Mouse (Mus musculus) hindbrain, postnatal 0 days (tissue): ENCODE measurements around the gene Snx7. TPM values are rescaled to one million over a fixed set of nuclear protein-coding genes. Genes with fewer than 3 reads are reported as not detected.

Experiments
- ATAC-seq: fragments of 200-750 bp; cut with Nextera tagmentation; 2 replicates; pipeline ENCODE4 v1.8.0; 2017; ENCODE audit warnings: mild to moderate bottlenecking, moderate TSS enrichment, moderate library complexity
- DNase-seq: peaks from one replicate; pipeline ENCODE4 v3.0.0-alpha.2; 2015; ENCODE audit warnings: low spot score
- H3K27ac ChIP-seq: fragments of 300-500 bp; sonication (generic); 2 replicates; pipeline ENCODE4 v1.5.1; 2014; ENCODE audit warnings: mild to moderate bottlenecking
- H3K27me3 ChIP-seq: fragments of 300-500 bp; sonication (generic); 2 replicates; pipeline ENCODE4 v1.6.1; 2014; ENCODE audit warnings: low read length, mixed read lengths; ENCODE audit not compliant: insufficient read depth
- H3K36me3 ChIP-seq: fragments of 300-500 bp; sonication (generic); 2 replicates; pipeline ENCODE4 v1.6.1; 2014; ENCODE audit warnings: low read length, mixed read lengths; ENCODE audit not compliant: insufficient read depth
- H3K4me1 ChIP-seq: fragments of 300-500 bp; sonication (generic); 2 replicates; pipeline ENCODE4 v1.6.1; 2014; ENCODE audit warnings: antibody characterized with exemption, low read length, mixed read lengths; ENCODE audit not compliant: insufficient read depth
- H3K4me2 ChIP-seq: fragments of 300-500 bp; sonication (generic); 2 replicates; pipeline ENCODE4 v1.6.1; 2014; ENCODE audit warnings: low read depth, mild to moderate bottlenecking, low read length, moderate library complexity, mixed read lengths
- H3K4me3 ChIP-seq: fragments of 300-500 bp; sonication (generic); 2 replicates; pipeline ENCODE4 v1.5.1; 2014; ENCODE audit warnings: low read length
- H3K9ac ChIP-seq: fragments of 300-500 bp; sonication (generic); replicated peaks from 2 replicates; pipeline ENCODE4 v1.6.1; 2014; ENCODE audit warnings: mild to moderate bottlenecking, low read length, moderate library complexity, mixed read lengths
- H3K9me3 ChIP-seq: fragments of 300-500 bp; sonication (generic); 2 replicates; pipeline ENCODE4 v1.6.1; 2016; ENCODE audit warnings: low read length, mixed read lengths
- CTCF ChIP-seq: IDR thresholded peaks from 2 replicates; pipeline ENCODE4 v1.5.1; 2016; ENCODE audit warnings: antibody characterized with exemption, control low read depth, low read depth
- WGBS: fragments of 180-500 bp; shearing (Covaris S2); extraction: QIAGEN DNeasy Blood & Tissue Kit; methylation state at CpG from one replicate; pipeline ENCODE4 v1.1.7; 2014; 5-methylcytosine and 5-hydroxymethylcytosine counted together
- polyA plus RNA-seq: library from polyadenylated mRNA; unstranded; fragments of >200 nt; fragmentation: Nextera tagmentation; extraction: Ambion mirVana; gene quantifications from 2 replicates; pipeline ENCODE4 v1.2.1, GENCODE M21; 2015
- total RNA-seq: library from RNA; depleted of rRNA; stranded (reverse); fragments of >200 nt; gene quantifications from 2 replicates; pipeline ENCODE4 v1.2.3, GENCODE M21; 2014

The Snx7 gene
- total and polyA plus RNA-seq, 2 experiments from 2014 or later, result 5.8 to 13.4 TPM

- Histone ChIP-seq H3K9me3 (no peaks in the 10 kb centered on the region), H3K4me1 (no peaks in the 10 kb centered on the region), H3K27ac (no peak overlapping the region), H3K9ac (no peak overlapping the region), H3K27me3 (no peaks in the 10 kb centered on the region), H3K4me2 (peak overlapping the region; percentile 74; the same call in 1 of the 2 replicates), H3K36me3 (no peaks in the 10 kb centered on the region), H3K4me3 (no peak overlapping the region)
- no peak for TF ChIP-seq CTCF
- no peak for ATAC-seq
- 55% methylated on average over 12 of the region's 12 CpGs for WGBS
- no peak for DNase-seq
Observed at GRCm38 (mm10) chr3:117866696-117867407, 1.9 kb downstream of the Snx7 start.

GRCm38 (mm10) chr3:117865621-117866020 lies 3.1 kb downstream of the Snx7 start:
- H3K9me3 ChIP-seq, result no peaks in the 10 kb centered on the region
- ATAC-seq (no peak), DNase-seq (no peak)
- no peaks in the 10 kb centered on the region for H3K27me3 ChIP-seq
- no peak overlapping the region for H3K9ac ChIP-seq
- TF ChIP-seq CTCF, result no peak
- no peaks in the 10 kb centered on the region for H3K4me1 ChIP-seq
- no peak overlapping the region for H3K27ac ChIP-seq
- H3K36me3 ChIP-seq, result no peaks in the 10 kb centered on the region
- no peak overlapping the region for H3K4me2 ChIP-seq
- H3K4me3 ChIP-seq, result no peak overlapping the region

- no peak overlapping the region for H3K27ac ChIP-seq
- ATAC-seq (no peak), DNase-seq (no peak)
- no peak overlapping the region for H3K4me2 ChIP-seq
- H3K9ac ChIP-seq, result no peak overlapping the region
- no peaks in the 10 kb centered on the region for H3K9me3 ChIP-seq
- 76% methylated on average over 2 of the region's 2 CpGs for WGBS
- no peak for TF ChIP-seq CTCF
- no peaks in the 10 kb centered on the region for H3K4me1 ChIP-seq
- H3K27me3 ChIP-seq, result no peaks in the 10 kb centered on the region
- no peaks in the 10 kb centered on the region for H3K36me3 ChIP-seq
- no peak overlapping the region for H3K4me3 ChIP-seq
Observed at GRCm38 (mm10) chr3:117862951-117863350, 5.8 kb downstream of the Snx7 start.

DNA sequence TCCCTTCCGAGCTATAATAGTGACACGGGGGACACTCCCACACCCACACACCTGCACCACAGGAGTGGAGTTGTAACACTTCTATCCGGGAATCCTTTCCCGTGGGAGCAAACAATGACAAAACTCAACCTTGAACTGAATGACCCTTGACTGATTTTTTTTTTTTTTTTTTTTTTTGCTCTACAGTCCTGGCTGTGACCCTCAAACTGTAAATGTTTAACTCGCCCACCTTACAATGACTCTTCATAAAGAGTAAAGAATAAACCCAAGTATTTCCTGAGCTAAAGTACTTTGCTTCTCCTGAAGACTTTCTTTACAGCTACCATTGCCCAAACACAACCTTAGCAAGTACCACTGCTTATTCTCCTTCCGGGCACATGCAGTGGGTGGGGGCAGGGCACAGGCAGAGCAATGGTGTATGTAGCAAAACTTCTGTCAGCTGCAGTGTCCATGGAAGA lies 6.7 kb downstream of the Snx7 start:
- ATAC-seq (no peak), DNase-seq (no peak)
- H3K4me2 ChIP-seq, result no peak overlapping the region
- no peaks in the 10 kb centered on the region for H3K27me3 ChIP-seq
- H3K4me1 ChIP-seq, result no peaks in the 10 kb centered on the region
- H3K9ac ChIP-seq, result no peak overlapping the region
- H3K27ac ChIP-seq, result no peak overlapping the region
- WGBS, result 86% methylated on average over 6 of the region's 6 CpGs
- TF ChIP-seq CTCF, result no peak
- H3K4me3 ChIP-seq, result no peak overlapping the region
- H3K9me3 ChIP-seq, result no peaks in the 10 kb centered on the region
- H3K36me3 ChIP-seq, result no peaks in the 10 kb centered on the region

DNA sequence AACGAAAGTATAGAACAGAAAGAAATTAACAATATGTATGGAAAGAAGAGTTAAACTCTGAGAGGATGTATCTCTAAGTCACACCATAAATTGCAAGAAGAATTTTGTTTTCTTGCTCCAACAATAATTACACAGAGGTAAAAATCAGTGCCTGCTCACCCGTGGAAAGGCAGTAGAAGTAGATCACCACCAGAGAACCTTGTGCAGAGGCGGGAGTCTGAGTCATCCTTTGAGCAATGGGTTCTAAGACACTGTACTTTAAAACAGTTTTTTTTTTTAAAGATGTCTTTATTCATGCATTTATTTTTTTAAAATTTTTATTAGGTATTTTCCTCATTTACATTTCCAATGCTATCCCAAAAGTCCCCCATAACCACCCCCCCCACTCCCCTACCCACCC lies 9.7 kb downstream of the Snx7 start:
- TF ChIP-seq CTCF, result no peak
- Histone ChIP-seq H3K36me3 (no peaks in the 10 kb centered on the region), H3K4me3 (no peak overlapping the region), H3K4me2 (no peak overlapping the region), H3K4me1 (no peaks in the 10 kb centered on the region), H3K27ac (no peak overlapping the region), H3K27me3 (no peaks in the 10 kb centered on the region), H3K9me3 (no peaks in the 10 kb centered on the region), H3K9ac (no peak overlapping the region)
- no peak for ATAC-seq
- 90% methylated on average over 3 of the region's 3 CpGs for WGBS
- no peak for DNase-seq

GRCm38 (mm10) chr3:117853729-117854128 lies 15.0 kb downstream of the Snx7 start:
- no peaks in the 10 kb centered on the region for H3K4me1 ChIP-seq
- TF ChIP-seq CTCF, result no peak
- H3K9me3 ChIP-seq, result no peaks in the 10 kb centered on the region
- WGBS, result 78% methylated on average over 3 of the region's 3 CpGs
- no peak for ATAC-seq
- H3K36me3 ChIP-seq, result no peaks in the 10 kb centered on the region
- DNase-seq, result no peak
- no peaks in the 10 kb centered on the region for H3K27me3 ChIP-seq
- no peak overlapping the region for H3K4me2 ChIP-seq
- no peak overlapping the region for H3K4me3 ChIP-seq
- no peak overlapping the region for H3K9ac ChIP-seq
- no peak overlapping the region for H3K27ac ChIP-seq

GRCm38 (mm10) chr3:117852054-117852361 lies 16.7 kb downstream of the Snx7 start:
- Histone ChIP-seq H3K4me3 (no peak overlapping the region), H3K36me3 (no peaks in the 10 kb centered on the region), H3K4me1 (no peaks in the 10 kb centered on the region), H3K27ac (no peak overlapping the region), H3K27me3 (no peaks in the 10 kb centered on the region), H3K9me3 (no peaks in the 10 kb centered on the region), H3K4me2 (no peak overlapping the region), H3K9ac (no peak overlapping the region)
- 61% methylated on average over 3 of the region's 3 CpGs for WGBS
- DNase-seq (no peak), ATAC-seq (no peak)
- TF ChIP-seq CTCF, result no peak
